Mouse (Mus musculus): ENCODE data around the gene Pcbp3.

GRCm38 (mm10) chr10:76924441-76924840 lies 37.2 kb downstream of the Pcbp3 start:
- TF ChIP-seq CTCF (IDR thresholded peaks at IDR 0.05; ENCODE audit: low read depth) = no peak
- no peak for TF ChIP-seq EP300 (optimal IDR thresholded peaks at IDR 0.05)

Data from stomach, postnatal 0 days (tissue).